Mouse (Mus musculus): ENCODE results near the gene Hopx.

DNA sequence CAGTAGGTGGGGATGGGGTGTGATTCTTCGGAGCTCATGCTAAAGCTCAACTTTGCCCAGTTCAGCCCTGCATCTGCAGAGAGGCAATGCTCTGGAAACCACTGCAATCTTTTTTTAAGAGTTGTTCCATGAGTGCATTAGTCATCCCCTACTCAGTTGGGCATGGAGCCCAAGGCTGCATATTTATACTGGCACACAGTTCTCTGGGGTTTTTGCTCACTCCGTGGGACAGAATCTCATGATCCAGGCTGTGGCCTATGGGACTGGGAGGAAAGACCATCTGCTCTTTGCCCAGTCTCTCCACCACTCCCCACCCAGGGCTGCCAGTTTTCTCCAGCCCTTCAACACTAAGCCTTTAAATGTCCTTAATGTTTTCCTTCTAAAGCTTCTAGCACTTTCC lies 40.0 kb downstream of the Hopx start:
- no peak for TF ChIP-seq MAFK (IDR thresholded peaks at IDR 0.05; ENCODE audit: insufficient read depth, low read depth, low read length)
- TF ChIP-seq ZNF384 (IDR thresholded peaks at IDR 0.05; ENCODE audit: low read depth, low read length), result no peak
- TF ChIP-seq HCFC1 (IDR thresholded peaks at IDR 0.05; ENCODE audit: borderline replicate concordance, insufficient read depth, low read length), result no peak
- TF ChIP-seq CHD2 (IDR thresholded peaks at IDR 0.05; ENCODE audit: low read depth, low read length), result no peak
- TF ChIP-seq ZC3H11A (IDR thresholded peaks at IDR 0.05; ENCODE audit: borderline replicate concordance, low read depth, low read length), result no peak

All from ES-E14 (cell line).